Mouse (Mus musculus): ENCODE measurements around the gene Mettl26.
A peak's percentile ranks its signal among the peaks of the same experiment; 100 is the strongest.

DNA sequence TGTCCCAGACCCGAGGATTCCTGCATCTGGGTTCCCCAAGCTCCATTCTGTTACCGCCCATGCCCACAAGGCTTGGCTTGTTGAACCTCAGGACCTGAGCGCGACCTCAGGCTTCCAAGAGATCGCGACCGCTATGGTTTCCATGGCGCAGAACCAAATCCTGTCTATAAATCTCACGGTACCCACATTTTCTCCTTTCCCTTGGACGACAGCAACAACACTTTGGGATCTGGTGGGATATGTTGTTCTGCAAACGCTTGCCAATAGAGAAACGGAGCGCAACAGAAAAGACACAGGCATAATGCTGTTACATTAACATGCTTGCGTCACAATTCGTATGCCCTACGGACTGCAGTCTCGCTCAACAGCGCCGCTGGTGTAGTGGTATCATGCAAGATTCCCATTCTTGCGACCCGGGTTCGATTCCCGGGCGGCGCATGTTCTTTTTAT lies at the start of gene Mettl26:
- TF ChIP-seq E2F4 (IDR thresholded peaks at IDR 0.05; ENCODE audit: insufficient read depth): no peak
- TF ChIP-seq POLR2A (IDR thresholded peaks at IDR 0.05; ENCODE audit: insufficient read length, low read depth): no peak
- TF ChIP-seq USF1 (IDR thresholded peaks at IDR 0.05; ENCODE audit: low read depth): no peak
- TF ChIP-seq CEBPB (IDR thresholded peaks at IDR 0.05; ENCODE audit: insufficient read depth, poor library complexity, severe bottlenecking): no peak
- TF ChIP-seq MAX (IDR thresholded peaks at IDR 0.05; ENCODE audit: low read depth): no peak
- TF ChIP-seq MYOG (IDR thresholded peaks at IDR 0.05; ENCODE audit: control insufficient read depth in 1 of 3, insufficient read depth in 1 of 3, insufficient read length in 2 of 3, low read depth in 2 of 3): no peak
- TF ChIP-seq TCF12 (IDR thresholded peaks at IDR 0.05; ENCODE audit: insufficient read depth, poor library complexity, severe bottlenecking): no peak
- peak; percentile 55 for TF ChIP-seq POLR2AphosphoS2 (IDR thresholded peaks at IDR 0.05; ENCODE audit: insufficient read length, low read depth)
- TF ChIP-seq MYOD1 (IDR thresholded peaks at IDR 0.05; ENCODE audit: control insufficient read depth in 1 of 3, insufficient read length in 2 of 3, low read depth in 2 of 3): no peak
- no peak for TF ChIP-seq REST (IDR thresholded peaks at IDR 0.05; ENCODE audit: insufficient read depth, insufficient read length)
